Mouse (Mus musculus) urinary bladder, adult 18-20 months (tissue): ENCODE measurements around the gene Klf12.

Experiments used
- DNase-seq, 2 experiments: peaks; one replicate each; pipeline ENCODE4 v3.0.0; 2022; ENCODE audit warnings: low spot score in 2 of 2, mixed read lengths in 2 of 2

Klf12 gene

DNA sequence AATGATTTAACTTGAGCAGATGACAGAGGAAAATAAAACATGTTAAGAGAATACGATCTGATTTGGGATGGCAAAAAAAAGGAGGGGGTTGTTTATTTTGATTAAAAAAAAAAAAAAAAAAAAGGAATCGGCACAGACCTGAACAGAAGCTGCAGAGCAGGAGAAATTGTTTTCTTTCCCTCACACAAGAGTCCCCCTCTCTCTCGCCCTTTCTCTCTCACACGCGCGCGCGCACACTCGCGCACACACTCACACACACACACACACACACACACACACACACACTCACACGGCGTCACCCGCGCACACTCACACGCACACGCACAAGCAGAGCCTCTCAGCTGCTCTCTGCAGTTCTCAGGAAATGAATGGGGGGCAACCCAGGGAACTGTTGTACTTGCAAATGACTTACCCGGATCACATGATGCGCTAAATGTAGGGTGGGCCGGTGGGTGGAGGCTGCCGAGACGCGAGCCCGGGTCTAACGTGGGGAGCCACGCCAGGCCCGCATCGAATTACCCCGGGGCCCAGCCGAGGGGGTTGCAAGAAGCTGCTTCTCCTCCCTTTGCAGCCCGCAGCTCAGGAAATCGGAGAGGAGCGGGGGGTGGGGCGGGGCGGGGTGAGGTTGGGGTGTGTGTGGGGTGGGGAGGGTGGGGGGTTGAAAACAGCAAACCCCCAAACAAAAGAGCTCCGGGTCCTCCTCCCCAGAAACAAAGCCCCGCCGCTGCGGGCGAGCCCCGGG, at the start of gene Klf12:
TSS of gene Klf12 (minus strand) at position 561 of the 742 bp plus-strand sequence.
- DNase-seq = peak; percentile 25 to 39

DNA sequence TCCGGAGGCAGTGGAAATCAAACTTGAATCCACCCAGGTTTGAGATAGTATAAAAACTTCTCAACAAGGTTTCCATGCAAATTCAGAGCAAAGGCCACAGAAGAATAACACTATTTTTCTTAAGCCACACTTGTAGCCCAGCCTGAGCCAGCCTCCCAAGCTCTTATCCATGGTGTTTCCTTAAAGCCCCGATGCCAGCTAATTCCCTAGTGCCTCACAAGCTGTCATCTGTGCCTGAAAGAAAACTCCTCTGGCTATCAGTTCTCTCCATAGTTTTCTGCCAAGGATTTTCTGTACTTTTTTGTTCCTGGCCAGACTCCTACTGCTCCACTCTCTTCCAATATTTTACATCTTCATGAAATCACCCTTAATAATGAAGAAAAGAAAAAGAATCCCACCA, 48.9 kb upstream of the Klf12 start:
- no peak for DNase-seq

DNA sequence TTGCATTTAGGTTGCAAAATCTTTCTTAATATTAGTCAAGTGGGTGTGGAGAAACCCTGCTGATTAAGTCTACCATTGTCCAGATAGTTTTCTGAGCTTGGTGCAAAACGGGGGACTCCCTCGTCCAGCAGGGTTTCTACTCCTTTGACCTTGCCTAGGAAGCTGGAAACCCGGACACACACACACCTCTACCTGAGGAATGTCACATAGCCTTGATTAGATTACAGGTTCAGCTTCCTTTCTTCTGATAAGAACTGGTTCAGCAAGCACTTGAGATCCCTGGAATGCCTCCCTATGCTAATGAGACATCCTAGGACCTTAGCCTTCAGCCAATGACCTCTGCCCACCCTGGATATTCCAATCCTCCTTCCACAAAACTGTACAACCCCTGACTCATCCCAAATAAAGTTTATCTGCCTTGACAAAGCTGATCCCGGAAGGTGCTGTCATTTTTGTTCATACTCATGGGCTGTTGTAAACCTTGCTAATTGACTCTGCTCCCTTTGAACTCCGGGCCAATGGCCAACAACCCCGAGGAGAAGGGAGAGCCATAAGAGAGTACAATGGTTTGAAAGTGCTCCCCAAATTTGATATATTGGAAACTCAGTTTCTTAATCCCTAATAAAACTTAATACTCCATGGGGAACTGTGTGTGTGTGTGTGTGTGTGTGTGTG, 44.3 kb upstream of the Klf12 start:
- no peak for DNase-seq

DNA sequence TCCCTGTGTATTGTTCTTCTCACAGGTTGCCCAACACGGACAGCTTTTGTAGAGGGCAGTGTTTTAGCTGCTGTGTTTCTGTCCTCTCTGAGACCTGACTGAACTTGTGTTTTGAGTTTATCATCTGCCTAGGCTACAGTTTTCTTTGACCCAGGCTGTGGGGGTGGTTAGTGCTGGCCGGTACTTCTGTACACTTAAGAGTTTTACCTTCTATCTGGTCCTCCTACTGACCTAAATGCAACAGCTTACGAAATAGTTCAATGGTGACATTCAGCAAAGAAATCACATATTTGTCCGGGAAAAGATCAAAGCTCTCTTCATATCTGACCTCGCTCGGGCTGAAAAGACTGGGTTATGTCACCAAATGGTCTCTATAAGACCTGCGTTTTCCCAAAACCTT, 39.8 kb upstream of the Klf12 start:
- DNase-seq = no peak

DNA sequence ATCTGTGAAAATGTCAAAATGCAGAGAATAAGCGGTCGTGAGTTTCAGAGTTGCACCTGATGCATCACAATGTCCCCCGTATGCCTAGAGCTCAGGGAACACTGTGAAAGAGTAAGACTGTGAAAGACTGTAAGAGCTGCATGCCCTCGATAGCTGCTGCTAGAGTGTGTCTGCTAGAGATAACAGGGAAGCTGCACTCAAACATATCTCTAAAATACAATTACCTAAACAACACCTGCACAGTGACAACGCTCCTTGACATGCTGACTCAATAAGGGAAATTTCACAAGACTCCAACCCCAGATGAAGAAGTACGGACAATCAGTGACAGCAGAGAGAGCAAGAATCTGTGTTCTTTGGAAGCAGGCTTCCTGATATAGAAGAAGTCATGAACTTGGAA, 37.5 kb upstream of the Klf12 start:
- no peak for DNase-seq

DNA sequence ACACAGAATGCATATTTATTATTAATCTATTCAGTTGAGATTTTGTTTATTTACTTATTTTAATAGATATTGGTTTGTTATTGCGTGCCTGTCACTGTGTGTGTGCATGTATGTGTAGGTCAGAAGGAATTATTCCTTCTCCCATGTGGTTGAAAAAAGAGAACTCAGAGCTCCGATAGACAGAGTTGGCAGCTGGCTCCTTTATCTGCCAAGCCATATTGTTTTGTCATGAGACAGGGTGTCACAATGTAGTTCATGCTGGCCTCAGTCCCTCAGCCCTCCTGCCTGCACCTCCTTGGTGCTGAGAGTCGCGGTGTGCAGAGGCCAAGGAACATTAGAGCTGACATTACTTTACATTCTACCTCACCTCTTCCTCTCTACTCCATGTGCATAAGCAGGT, 32.3 kb upstream of the Klf12 start:
- DNase-seq = no peak

DNA sequence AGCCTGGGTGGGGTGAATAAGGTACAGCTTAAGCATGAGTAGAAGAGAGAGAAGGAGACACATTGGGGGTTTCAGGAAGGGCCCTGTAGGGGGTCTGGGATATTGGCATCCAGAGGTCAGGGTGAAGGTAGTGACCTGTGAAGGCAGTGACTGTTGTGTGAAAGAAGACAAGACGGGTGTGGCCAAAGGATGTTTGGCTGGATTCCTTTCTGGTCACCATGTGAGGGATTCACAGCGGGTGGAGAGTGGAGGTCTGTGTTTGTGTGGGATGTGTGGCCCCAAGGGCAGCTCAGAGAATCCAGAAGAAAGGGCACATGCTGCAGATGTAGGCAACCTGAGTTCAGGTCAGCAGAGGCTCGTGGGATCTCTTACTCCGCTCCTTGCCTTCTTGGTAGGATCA, 29.6 kb upstream of the Klf12 start:
- no peak for DNase-seq

DNA sequence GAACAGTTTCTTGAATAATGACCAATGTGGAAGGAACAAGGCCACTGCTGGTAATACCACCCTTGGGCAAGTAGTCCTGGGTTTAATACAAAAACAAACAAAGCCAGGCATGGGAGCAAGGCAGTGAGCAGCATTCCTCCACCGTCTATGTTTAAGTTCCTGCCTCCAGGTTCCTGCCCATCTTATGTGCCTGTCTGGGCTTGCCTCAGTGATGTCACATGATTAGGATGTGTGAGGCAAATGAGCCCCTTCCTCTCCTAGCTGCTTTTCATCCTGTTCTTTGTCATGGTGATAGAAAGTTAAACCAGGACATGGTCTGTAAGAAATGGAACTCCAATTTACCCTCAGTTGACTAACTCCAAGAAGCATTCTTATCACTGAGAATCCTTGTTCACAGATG, 16.4 kb upstream of the Klf12 start:
- no peak for DNase-seq

DNA sequence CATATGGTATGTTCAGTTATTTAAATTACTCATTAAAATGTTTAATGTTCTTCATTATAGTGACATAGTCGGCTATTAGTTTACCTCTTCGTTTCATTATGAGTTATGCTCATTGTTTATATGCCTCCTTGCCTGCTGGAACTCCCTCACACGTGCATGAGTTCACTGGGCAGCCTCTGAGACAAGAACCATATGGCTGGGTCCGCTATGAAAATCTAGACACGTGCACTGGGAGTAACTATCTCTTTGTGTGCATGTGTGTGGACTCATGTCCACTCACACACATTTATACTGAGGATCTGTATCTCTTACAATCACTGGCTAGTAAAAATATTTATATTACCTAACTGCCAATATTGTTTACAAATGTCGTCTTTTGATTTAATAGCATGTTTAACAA, 14.4 kb upstream of the Klf12 start:
- DNase-seq = no peak

DNA sequence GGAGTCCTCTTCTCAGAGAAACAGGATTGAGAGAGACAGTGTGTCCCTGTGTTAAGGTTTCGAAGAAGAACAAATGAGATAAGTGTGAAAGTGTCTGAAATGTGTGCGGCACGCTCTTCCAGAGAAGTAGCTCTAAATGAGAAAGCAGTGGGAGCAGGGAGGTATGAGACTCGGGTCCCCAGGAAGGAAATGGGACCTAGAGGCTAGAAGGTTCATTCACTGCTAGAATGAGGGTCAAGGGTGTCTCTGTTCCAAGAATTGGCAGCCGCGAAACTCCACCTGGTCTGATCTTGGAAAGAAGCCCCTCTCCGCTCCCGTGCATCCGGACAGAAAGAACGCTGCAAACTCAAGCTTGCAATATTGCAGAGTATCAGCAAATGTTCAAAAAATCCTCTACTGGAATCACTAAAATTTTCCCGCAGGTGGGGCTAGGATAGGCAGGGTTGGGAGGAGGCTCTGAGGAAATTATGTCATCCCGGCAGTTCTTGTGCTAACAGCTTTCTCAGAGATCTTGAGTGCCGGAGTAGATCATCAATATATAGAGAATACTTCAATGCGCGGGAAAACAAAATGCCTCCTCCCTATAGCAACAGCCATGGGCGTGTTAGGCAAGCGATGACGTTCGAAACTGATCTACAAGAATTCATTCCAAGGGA, 2.2 kb upstream of the Klf12 start:
- DNase-seq = no peak

DNA sequence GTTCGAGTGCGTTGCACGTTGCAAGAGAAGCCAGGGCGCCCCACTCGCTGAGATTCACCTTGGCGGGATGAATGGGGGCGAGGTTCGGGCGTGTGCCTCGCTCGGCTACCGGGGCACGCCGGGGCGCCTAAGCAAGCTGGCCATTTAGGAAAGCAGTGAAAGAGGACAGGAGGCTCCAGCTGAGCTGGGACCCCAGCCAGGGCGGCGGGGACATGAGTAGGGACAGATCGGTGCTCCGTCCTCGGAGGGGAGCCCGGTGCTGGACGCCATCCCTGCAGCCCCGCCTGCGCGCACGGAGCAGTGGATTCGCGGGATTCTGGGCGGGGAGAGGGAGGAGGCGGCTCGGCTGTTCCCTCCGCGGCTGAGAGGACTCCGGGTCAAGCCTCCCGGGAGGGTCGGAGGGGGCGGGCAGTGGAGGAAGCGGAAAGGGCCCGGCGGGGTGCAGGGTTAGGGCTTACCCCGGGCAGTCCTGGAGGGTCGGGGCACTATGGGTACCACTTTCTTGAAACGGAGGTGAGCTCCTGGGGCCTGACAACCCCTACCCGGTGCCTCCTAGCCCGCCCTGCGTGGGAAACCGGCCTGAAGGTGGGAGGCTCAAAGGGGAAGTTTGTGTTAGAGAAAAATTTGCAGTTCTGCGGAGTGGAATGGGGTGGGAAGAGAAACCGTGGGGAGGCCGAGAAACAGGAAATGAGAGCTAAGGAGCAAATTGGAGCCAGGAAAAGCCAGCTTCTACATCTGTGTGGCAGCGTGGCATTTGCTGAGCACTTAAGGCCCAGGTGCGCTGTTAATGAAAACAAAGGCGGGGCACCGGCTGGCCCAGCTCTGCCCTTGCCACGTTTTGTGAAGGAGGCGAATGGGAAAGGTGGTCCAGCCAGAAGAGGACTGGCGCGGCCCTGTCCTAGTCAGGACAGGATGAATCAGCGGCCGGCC, 1.4 kb upstream of the Klf12 start:
- peak; percentile 28 to 39 for DNase-seq

DNA sequence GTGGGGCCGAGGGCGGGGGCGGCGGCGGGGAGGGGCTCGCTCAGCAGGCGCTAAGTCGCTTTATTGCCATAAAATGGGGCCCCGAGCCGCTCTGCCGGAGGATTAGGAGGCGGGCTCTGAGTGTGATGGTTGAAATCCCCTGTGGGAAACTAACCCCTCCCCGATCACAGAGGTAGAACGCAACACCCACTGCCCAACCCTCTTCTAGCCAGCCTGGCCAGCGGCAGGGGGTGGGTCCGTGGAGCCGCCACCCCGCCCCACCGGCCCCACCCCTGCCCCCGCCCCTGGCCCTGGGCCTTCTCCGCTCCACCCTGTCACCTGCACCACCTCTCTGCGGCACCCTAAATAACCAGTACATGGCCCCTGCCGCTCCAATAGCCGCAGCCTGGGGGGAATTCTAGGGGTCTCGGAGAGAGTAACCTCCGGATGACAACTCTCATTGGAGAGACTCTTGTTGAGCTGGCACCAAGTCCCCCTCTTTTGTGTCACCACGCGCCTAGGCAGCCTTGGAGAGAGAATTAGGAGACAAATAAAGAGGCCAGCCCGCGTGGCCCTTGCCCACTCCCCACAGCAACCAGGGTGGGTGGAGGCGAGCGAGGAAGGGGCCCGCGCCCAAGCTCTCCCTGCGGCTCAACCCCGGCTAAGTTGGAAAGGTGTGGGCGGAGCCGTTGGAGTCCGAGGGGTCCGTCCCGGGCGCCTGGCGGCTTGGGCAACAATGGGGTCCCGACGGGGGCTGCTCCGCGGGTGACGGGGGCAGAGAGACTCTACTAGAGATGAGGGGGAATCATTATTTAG, 579 bp upstream of the Klf12 start:
- peak in 1 of 2 experiments; percentile 17 for DNase-seq

DNA sequence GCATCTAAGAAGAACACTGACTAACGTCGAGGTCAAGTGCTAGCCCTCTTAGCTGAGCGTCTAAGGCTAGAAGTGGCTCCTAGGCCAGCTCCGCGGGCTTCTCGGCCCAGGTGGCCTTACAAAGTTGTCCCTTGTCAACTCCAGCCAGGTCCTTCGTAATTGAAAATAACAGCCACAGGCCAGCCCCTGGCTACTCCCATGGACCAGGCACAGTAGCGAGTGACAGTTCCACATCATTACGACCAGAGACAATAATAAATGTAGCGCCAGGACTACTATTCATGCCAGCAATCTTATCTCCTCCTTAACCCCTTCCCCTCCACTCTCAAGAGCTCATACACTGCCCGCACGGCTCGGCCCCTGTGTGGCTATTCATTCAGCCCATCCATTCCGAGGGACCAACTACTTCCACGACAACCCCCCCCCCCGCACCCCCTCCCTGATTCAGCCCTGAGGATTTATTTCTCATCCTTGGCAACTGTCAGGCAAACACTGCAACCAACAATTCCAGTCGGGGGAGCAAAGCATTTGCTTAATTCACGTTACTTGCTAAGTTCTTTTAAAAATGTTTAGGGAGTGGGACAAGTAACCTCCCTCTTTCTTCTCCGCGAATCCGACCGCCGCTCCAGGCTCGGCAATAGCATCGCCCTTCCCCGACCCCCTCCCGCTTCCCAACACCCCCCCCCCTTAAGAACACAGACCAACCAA, 914 bp downstream of the Klf12 start:
- DNase-seq = peak in 1 of 2 experiments; percentile 8

DNA sequence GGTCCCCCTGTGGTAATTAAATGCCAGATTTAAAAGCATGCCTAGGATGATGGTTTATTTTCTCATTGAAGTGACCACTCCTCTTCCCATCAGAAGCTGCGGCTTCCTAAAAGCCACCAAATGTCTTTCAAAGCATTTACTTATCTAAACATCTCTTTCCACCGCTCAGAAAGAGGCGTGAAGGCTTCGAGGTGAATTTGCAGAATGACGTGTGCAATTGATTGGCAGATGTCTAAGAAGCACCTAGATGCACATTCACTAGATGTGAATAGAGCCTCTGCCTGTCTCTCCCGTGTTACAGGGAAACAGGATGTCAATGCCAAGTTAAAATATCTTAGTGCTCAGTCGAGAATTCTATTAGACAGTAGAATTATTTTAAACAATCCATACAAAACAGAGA, 1.8 kb downstream of the Klf12 start:
- no peak for DNase-seq

DNA sequence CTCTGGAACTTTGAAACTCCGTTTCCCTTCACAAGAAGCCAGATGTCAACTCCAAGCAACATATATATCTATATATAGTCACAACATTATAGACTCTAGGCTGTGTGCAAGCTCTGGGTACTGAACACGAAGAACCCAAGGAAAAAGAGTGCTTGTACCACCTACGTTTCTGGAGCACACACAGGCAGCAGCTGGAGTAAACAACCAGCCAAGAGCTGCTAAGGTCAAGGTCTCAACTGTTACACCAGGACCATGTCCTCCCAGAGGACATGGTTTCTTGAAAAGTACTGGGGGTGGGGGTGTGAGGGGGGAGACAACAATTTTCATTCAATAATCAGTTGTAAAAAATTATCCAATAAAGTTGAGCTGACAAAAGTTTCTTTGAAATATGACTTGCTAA, 2.7 kb downstream of the Klf12 start:
- no peak for DNase-seq

DNA sequence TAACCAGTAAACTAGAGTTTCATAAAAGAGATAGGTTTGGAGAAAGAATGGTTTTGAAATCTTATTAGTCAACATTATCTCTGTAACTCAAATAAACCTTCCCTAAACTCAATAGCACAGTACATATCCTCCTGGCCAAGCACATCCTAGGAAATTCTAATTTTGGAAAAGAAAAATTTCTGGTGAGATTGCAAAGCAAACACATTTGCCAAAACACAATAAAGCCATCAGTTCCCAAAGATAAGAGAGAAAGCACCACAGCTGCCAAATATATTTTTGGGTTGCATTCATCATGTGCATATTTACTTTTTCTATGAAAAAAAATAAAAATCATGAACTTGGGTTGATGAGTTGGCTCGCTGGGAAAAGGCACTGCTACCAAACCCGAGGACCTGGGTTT, 10.3 kb downstream of the Klf12 start:
- DNase-seq = no peak

DNA sequence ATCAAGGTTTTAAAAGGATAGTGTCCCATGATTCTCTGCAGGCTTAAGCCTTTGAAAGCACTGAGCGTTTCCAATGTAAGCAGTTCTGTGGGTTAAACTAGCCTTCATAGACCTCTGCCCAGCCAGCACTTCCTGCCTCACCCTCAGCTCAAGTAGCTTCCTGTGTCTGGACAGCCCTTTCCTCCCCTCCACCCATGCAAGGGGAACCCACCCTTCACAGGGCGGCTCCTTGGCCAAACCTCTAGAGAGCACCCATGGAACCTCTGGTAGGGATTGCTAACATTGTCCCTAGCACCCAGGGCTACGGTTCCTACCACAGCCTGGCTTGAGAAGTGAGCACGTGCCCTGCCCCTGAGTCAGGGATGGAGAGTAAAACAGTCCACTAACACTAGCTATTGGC, 23.9 kb downstream of the Klf12 start:
- no peak for DNase-seq

DNA sequence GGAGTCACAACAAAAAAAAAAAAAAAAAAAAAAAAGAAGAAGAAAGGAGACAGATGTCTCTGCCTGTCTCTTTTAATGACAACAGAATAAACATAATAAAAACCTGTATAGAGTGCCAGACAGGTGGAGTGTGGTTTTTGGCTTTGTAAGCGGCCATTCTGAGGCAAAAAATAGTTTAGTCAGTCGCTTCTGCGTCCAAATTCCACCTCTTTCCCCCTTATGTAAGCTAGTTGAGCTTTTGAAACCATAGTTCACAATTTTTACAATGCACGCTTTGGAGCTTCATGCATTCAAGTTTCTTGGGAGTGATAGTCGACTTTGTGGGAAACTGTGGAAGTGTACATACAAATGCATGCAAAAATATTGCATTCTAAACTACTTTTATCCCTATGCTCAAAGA, 41.4 kb downstream of the Klf12 start:
- DNase-seq = no peak

DNA sequence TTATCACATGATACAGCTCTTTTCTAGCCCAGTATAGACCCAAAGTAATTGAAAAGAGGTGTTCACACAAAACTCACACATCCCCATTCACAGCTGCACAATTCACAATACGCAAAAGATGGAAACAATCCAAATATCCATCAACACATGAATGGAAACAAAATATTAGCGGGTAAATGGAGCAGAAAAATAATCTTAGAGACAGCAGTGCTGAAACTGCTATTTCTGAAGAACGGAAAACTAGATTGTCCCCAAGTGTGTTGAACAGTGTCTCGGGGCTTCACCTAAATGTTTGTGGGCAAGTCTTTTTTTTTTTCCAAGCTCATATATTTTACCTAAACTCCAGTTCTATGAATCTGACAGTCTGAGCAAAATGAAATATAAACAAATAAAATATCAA, 44.6 kb downstream of the Klf12 start:
- no peak for DNase-seq

DNA sequence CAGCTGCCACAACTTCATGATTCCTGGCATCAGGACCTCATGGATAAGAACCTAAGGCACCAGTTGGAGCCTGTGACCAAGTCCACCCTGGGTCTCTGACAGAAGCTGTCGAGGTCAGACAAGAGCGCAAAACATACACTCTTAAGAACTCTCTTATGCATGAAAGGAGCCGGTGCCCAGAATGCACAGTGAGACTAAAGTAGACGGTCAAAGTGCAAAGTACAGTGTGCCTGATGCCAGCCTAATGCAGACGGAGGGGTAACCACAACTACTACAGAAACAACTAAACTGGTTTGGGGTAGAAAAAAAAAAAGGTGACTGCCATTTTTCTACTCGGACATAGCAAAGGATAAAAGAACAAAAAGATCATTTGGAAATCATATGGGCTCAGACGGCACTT, 47.7 kb downstream of the Klf12 start:
- DNase-seq = no peak

DNA sequence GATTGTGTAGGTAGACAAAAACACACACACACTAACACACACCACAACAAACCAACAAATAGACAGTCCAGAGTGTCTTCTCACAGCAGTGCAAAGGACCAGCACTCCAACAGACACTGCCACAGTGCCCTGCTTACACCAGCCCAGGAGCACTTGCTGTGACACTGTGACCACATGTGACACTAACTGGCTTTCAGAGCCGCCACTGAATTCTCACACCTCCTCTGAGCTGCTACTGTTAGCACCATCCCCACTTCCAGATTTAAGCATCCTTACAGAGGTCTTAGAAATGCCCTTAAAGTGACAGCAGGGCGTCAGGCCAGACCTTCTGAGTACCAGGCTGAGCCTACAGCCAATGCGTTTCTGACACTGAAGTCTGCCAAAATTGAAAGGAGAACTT, 48.7 kb downstream of the Klf12 start:
- DNase-seq = no peak
